Mouse (Mus musculus): ENCODE results near the gene 1700013F07Rik.

DNA sequence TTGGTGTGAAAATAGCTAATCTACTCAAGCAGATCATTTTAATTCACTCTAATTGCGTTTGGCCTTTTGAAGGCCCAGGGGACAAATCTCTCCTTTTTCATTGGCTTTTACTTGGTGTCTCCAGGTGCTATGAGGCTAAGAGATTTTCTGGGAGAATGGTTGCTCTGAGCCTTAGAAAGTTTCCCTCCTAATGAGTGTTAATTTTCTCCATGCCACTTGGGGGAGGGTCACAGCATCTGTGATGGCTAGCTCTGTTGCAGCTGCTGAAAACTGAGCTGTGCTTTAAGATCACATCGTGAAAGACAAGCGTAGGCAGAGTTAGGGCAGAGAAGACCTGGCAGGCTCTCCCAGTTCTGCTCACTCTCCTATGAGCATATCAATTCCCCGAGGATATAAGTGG is 38.5 kb upstream of the 1700013F07Rik start:
- TF ChIP-seq CTCF (IDR thresholded peaks at IDR 0.05; ENCODE audit: low read depth) (no peak), EP300 (IDR thresholded peaks at IDR 0.05; ENCODE audit: low read depth) (no peak)

Measured in liver, embryonic 14.5 days (tissue).